ENCODE assay signal across 24 mouse cellular contexts in the genomic region with DNA sequence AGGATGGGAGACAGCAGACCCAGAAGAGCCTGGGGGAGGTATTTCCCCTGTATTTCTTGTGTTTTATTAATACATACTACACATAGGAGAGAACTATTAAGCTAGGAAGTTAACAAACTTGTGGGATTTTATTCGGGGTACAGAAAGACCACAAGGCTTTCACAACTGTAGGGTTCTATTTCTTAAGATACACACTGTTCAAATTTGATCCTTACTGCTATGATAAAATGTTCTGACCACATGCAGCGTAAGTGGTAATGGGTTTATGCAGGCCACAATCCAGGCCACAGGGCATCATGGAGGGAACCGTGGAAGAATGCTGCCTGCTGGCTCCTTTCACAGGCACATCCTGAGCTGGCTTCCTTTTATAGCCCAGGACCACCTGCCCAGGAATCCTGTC.
"Had no signal": no experiment of that assay in that cellular context is flagged by ENCODE, and none has a peak within 500 bp of the region (broad histone marks: within the 10 kb centered on the region; RNA-seq: fewer than 3 reads in every experiment).

No protein-coding gene starts in this region.

- ATAC-seq: forebrain, embryonic 13.5 days; forebrain, embryonic 14.5 days; forebrain, embryonic 15.5 days; forebrain, embryonic 16.5 days had no signal

- H3K27me3 ChIP-seq: embryonic facial prominence, embryonic 13.5 days; embryonic facial prominence, embryonic 15.5 days; forebrain, embryonic 12.5 days; forebrain, embryonic 13.5 days; forebrain, embryonic 15.5 days had no signal

- H3K4me2 ChIP-seq: embryonic facial prominence, embryonic 13.5 days; embryonic facial prominence, embryonic 15.5 days; forebrain, embryonic 12.5 days; forebrain, embryonic 13.5 days; forebrain, embryonic 15.5 days had no signal

- H3K9ac ChIP-seq: embryonic facial prominence, embryonic 13.5 days; embryonic facial prominence, embryonic 15.5 days; forebrain, embryonic 12.5 days; forebrain, embryonic 13.5 days; forebrain, embryonic 15.5 days; forebrain, postnatal 0 days had no signal

- DNase-seq: cerebellum, adult 8-10 months; cerebellum, adult 9-10 months; cerebellum, adult 9-11 months; cerebellum, postnatal 36 days; embryo, embryonic 11 days; forebrain, postnatal 0 days; gastrocnemius, adult 2 months; gastrocnemius, postnatal 10 days; gastrocnemius, postnatal 14 days; gastrocnemius, postnatal 25 days; gastrocnemius, postnatal 36 days; heart, adult 11 months; heart, adult 18-20 months; heart, adult 2 months had no signal

- H3K9me3 ChIP-seq: embryonic facial prominence, embryonic 13.5 days; embryonic facial prominence, embryonic 15.5 days; forebrain, embryonic 10.5 days; forebrain, embryonic 12.5 days; forebrain, embryonic 13.5 days; forebrain, embryonic 15.5 days; heart, embryonic 10.5 days had no signal

- H3K36me3 ChIP-seq: embryonic facial prominence, embryonic 13.5 days; embryonic facial prominence, embryonic 15.5 days; forebrain, embryonic 10.5 days; forebrain, embryonic 12.5 days; forebrain, embryonic 15.5 days had no signal

- H3K27ac ChIP-seq: embryonic facial prominence, embryonic 13.5 days; embryonic facial prominence, embryonic 15.5 days; forebrain, embryonic 10.5 days; forebrain, embryonic 12.5 days; forebrain, embryonic 13.5 days; forebrain, embryonic 15.5 days; heart, adult 2 months; heart, embryonic 10.5 days had no signal

- H3K4me3 ChIP-seq: embryonic facial prominence, embryonic 13.5 days; embryonic facial prominence, embryonic 15.5 days; erythroblast, embryonic 14.5 days; forebrain, embryonic 10.5 days; forebrain, embryonic 12.5 days; forebrain, embryonic 13.5 days; forebrain, embryonic 15.5 days; gastrocnemius, adult 2 months; heart, adult 2 months; heart, embryonic 10.5 days had no signal
